ENCODE assay signal across 8 mouse cellular contexts in genomic region chr6:85160201-85160923, GRCm38 (mm10). TPM values are rescaled to one million over a fixed set of nuclear protein-coding genes. Genes with fewer than 3 reads are reported as not detected.
DNase-seq lines count a peak whose midpoint lies in the region; ATAC-seq and TF ChIP-seq lines count a peak whose summit lies in the region.

No protein-coding gene starts in this region.

- no peaks in the 10 kb centered on the region for H3K9me3 ChIP-seq in heart, embryonic 11.5 days (replicated peaks; ENCODE audit: control insufficient read depth, low read length)
- H3K9me3 ChIP-seq in forebrain, embryonic 14.5 days (replicated peaks; ENCODE audit: control insufficient read depth, low read length) = no peaks in the 10 kb centered on the region
- no peaks in the 10 kb centered on the region for H3K9me3 ChIP-seq in hindbrain, embryonic 13.5 days
- H3K9me3 ChIP-seq in midbrain, embryonic 12.5 days = no peaks in the 10 kb centered on the region

- no peak for TF ChIP-seq EP300 in heart, adult 2 months (IDR thresholded peaks at IDR 0.05; ENCODE audit: insufficient read depth, low read depth, low read length)

- 45% methylated on average over 4 of the region's 4 CpGs for WGBS in heart, adult 2 months
- 43% methylated on average over 4 of the region's 4 CpGs for WGBS in heart, embryonic 11.5 days (ENCODE audit: insufficient replicate concordance)
- 34% methylated on average over 4 of the region's 4 CpGs for WGBS in forebrain, embryonic 14.5 days
- WGBS in hindbrain, embryonic 13.5 days = 44% methylated on average over 4 of the region's 4 CpGs
- WGBS in midbrain, embryonic 12.5 days = 38% methylated on average over 4 of the region's 4 CpGs

- peak; percentile 95; the same call in 1 of the 2 replicates for TF ChIP-seq CTCF in heart, adult 2 months (IDR thresholded peaks at IDR 0.05)

- H3K27ac ChIP-seq in heart, adult 2 months = no peak overlapping the region
- H3K27ac ChIP-seq in heart, embryonic 11.5 days (ENCODE audit: low read depth, low read length) = no peak overlapping the region
- no peak overlapping the region for H3K27ac ChIP-seq in forebrain, embryonic 14.5 days (ENCODE audit: low read depth, low read length)
- H3K27ac ChIP-seq in hindbrain, embryonic 13.5 days = no peak overlapping the region
- H3K27ac ChIP-seq in midbrain, embryonic 12.5 days (replicated peaks) = no peak overlapping the region

- DNase-seq in heart, adult 2 months = peak; percentile 55 to 79
- DNase-seq in brain, embryonic 18.5 days (ENCODE audit: low read depth, low spot score) = peak; percentile 39
- DNase-seq in forebrain, embryonic 14.5 days (ENCODE audit: low spot score) = peak; percentile 89
- peak; percentile 53 for DNase-seq in left cerebral cortex, adult 11 months (ENCODE audit: low spot score)
- DNase-seq in spleen, postnatal 10 days (ENCODE audit: low spot score in 2 of 2) = peak; percentile 52 to 78

- intact Hi-C loops in heart, adult 2 months (cut with DNase I) = loop anchor here (2.0 to 5.0 kb wide), 4 partner anchors 77 to 250 kb away; partner anchors contain the start of gene Sfxn5

- no peak overlapping the region for H3K9ac ChIP-seq in heart, adult 2 months (ENCODE audit: low read depth, low read length)
- no peak overlapping the region for H3K9ac ChIP-seq in heart, embryonic 11.5 days (ENCODE audit: low read depth, low read length)
- H3K9ac ChIP-seq in forebrain, embryonic 14.5 days (ENCODE audit: low read length) = no peak overlapping the region
- H3K9ac ChIP-seq in hindbrain, embryonic 13.5 days = no peak overlapping the region
- no peak overlapping the region for H3K9ac ChIP-seq in midbrain, embryonic 12.5 days (replicated peaks)

- no peaks in the 10 kb centered on the region for H3K27me3 ChIP-seq in heart, adult 2 months (ENCODE audit: control insufficient read depth, insufficient read depth, low read length)
- no peaks in the 10 kb centered on the region; the same call in 1 of the 2 replicates for H3K27me3 ChIP-seq in heart, embryonic 11.5 days (ENCODE audit: control insufficient read depth, insufficient read depth, low read length)
- no peaks in the 10 kb centered on the region for H3K27me3 ChIP-seq in forebrain, embryonic 14.5 days (replicated peaks; ENCODE audit: control insufficient read depth, insufficient read depth, low read length)
- H3K27me3 ChIP-seq in hindbrain, embryonic 13.5 days = 0 out of 2 replicates have a peak, but pooled peaks cover 4% of the 10 kb centered on the region
- H3K27me3 ChIP-seq in midbrain, embryonic 12.5 days = no peaks in the 10 kb centered on the region; the same call in 1 of the 2 replicates

- no peak for ATAC-seq in heart, embryonic 11.5 days (replicated peaks; ENCODE audit: insufficient number of reproducible peaks, low FRiP score, low TSS enrichment)
- peak; percentile 30 for ATAC-seq in forebrain, embryonic 14.5 days
- peak; percentile 13; the same call in 1 of the 2 replicates for ATAC-seq in hindbrain, embryonic 13.5 days (ENCODE audit: low FRiP score)
- peak; percentile 31; the same call in 1 of the 2 replicates for ATAC-seq in midbrain, embryonic 12.5 days (ENCODE audit: low FRiP score, low read depth)

- no peak overlapping the region for H3K4me2 ChIP-seq in heart, embryonic 11.5 days
- H3K4me2 ChIP-seq in forebrain, embryonic 14.5 days (ENCODE audit: low read length) = no peak overlapping the region
- no peak overlapping the region for H3K4me2 ChIP-seq in hindbrain, embryonic 13.5 days
- no peak overlapping the region for H3K4me2 ChIP-seq in midbrain, embryonic 12.5 days (replicated peaks)

- no peaks in the 10 kb centered on the region for H3K36me3 ChIP-seq in heart, adult 2 months (ENCODE audit: control insufficient read depth, insufficient read depth, low read length)
- H3K36me3 ChIP-seq in heart, embryonic 11.5 days (ENCODE audit: control insufficient read depth, insufficient read depth, low read length) = no peaks in the 10 kb centered on the region
- no peaks in the 10 kb centered on the region for H3K36me3 ChIP-seq in forebrain, embryonic 14.5 days (ENCODE audit: control insufficient read depth, insufficient read depth, low read length)
- H3K36me3 ChIP-seq in hindbrain, embryonic 13.5 days = no peaks in the 10 kb centered on the region
- H3K36me3 ChIP-seq in midbrain, embryonic 12.5 days = no peaks in the 10 kb centered on the region

- TF ChIP-seq POLR2A in heart, adult 2 months (IDR thresholded peaks at IDR 0.05; ENCODE audit: insufficient read depth, low read depth, low read length) = no peak

- no peak overlapping the region for H3K4me3 ChIP-seq in heart, adult 2 months
- no peak overlapping the region for H3K4me3 ChIP-seq in heart, embryonic 11.5 days (ENCODE audit: low read depth, low read length)
- H3K4me3 ChIP-seq in forebrain, embryonic 14.5 days (ENCODE audit: low read depth, low read length) = no peak overlapping the region
- H3K4me3 ChIP-seq in hindbrain, embryonic 13.5 days = no peak overlapping the region
- no peak overlapping the region for H3K4me3 ChIP-seq in midbrain, embryonic 12.5 days

- no peaks in the 10 kb centered on the region for H3K4me1 ChIP-seq in heart, adult 2 months (ENCODE audit: control insufficient read depth, insufficient read depth, low read length)
- no peaks in the 10 kb centered on the region for H3K4me1 ChIP-seq in heart, embryonic 11.5 days (ENCODE audit: control insufficient read depth, insufficient read depth, low read length)
- H3K4me1 ChIP-seq in forebrain, embryonic 14.5 days (ENCODE audit: control insufficient read depth, insufficient read depth, low read length) = peaks cover 4% of the 10 kb centered on the region; the same call in 1 of the 2 replicates
- peaks cover 7% of the 10 kb centered on the region; the same call in 1 of the 2 replicates for H3K4me1 ChIP-seq in hindbrain, embryonic 13.5 days (replicated peaks)
- peaks cover 38% of the 10 kb centered on the region for H3K4me1 ChIP-seq in midbrain, embryonic 12.5 days

- no peaks in the 10 kb centered on the region for H3K79me2 ChIP-seq in heart, adult 2 months (replicated peaks; ENCODE audit: control insufficient read depth, insufficient read depth, low read length)

RNA-seq across cellular contexts. Expression of gene Spr, which starts 22.8 kb away (rescaled TPM):
- 10 to 100 TPM; 85.9 to 92.3 TPM for total RNA-seq in heart, adult 2 months (2021)
- polyA plus RNA-seq in heart, adult 2 months (2012; rRNA removed) = 33.2 and 34.7 TPM in 2 replicates
- polyA plus RNA-seq in heart, embryonic 11.5 days (2014; fragmentation: Nextera tagmentation; extraction: Ambion mirVana) = 59.8 and 82.7 TPM in 2 replicates
- polyA plus RNA-seq in forebrain, embryonic 14.5 days (2014; fragmentation: Nextera tagmentation; extraction: Ambion mirVana) = 57.6 and 59.4 TPM in 2 replicates
- 21.1 and 23.0 TPM in 2 replicates for polyA plus RNA-seq in hindbrain, embryonic 13.5 days (2015; fragmentation: Nextera tagmentation; extraction: Ambion mirVana)
- 24.6 and 33.4 TPM in 2 replicates for polyA plus RNA-seq in midbrain, embryonic 12.5 days (2016; fragmentation: Nextera tagmentation; extraction: Ambion mirVana)

RNA-seq across cellular contexts. Expression of gene Emx1, which starts 26.9 kb away (rescaled TPM):
- not detected for total RNA-seq in heart, adult 2 months (2021)
- not detected in 2 replicates for polyA plus RNA-seq in heart, adult 2 months (2012; rRNA removed)
- polyA plus RNA-seq in heart, embryonic 11.5 days (2014; fragmentation: Nextera tagmentation; extraction: Ambion mirVana) = not detected in 2 replicates
- 61.3 and 68.6 TPM in 2 replicates for polyA plus RNA-seq in forebrain, embryonic 14.5 days (2014; fragmentation: Nextera tagmentation; extraction: Ambion mirVana)
- not detected in 2 replicates for polyA plus RNA-seq in hindbrain, embryonic 13.5 days (2015; fragmentation: Nextera tagmentation; extraction: Ambion mirVana)
- 3.3 and 7.9 TPM in 2 replicates for polyA plus RNA-seq in midbrain, embryonic 12.5 days (2016; fragmentation: Nextera tagmentation; extraction: Ambion mirVana)

Comparison
In these comparisons a context has a peak if more than half of its experiments do, and no peak if none do; other contexts are left out.
1. DNase-seq: peak in every context shown above with its lines; median percentile 89 in forebrain, embryonic 14.5 days; 67 in heart, adult 2 months; 65 in spleen, postnatal 10 days; 53 in left cerebral cortex, adult 11 months; 39 in brain, embryonic 18.5 days.